Comparison of ENCODE assay signal across 23 mouse cellular contexts in genomic region chr2:171231288-171232050, GRCm38 (mm10).
A peak's percentile ranks its signal among the peaks of the same experiment; 100 is the strongest.
DNase-seq lines count a peak whose midpoint lies in the region; ATAC-seq and TF ChIP-seq lines count a peak whose summit lies in the region.
"Had no signal": no experiment of that assay in that cellular context is flagged by ENCODE, and none has a peak within 500 bp of the region (broad histone marks: within the 10 kb centered on the region; RNA-seq: fewer than 3 reads in every experiment).

No protein-coding gene starts in this region.

- H3K9me3 ChIP-seq in ES-Bruce4 (replicated peaks; ENCODE audit: control insufficient read depth, insufficient read depth, low read length, poor library complexity, severe bottlenecking): peaks cover 8% of the 10 kb centered on the region; the same call in 1 of the 2 replicates
- H3K9me3 ChIP-seq: embryonic facial prominence, embryonic 10.5 days; embryonic facial prominence, embryonic 12.5 days; forebrain, embryonic 10.5 days; forebrain, embryonic 12.5 days had no signal

- peak; percentile 98 for TF ChIP-seq EP300 in ES-Bruce4 (IDR thresholded peaks at IDR 0.05; ENCODE audit: insufficient read depth, low read depth, low read length)

- H3K27me3 ChIP-seq in ES-Bruce4 (ENCODE audit: control insufficient read depth, insufficient read depth, low read length, poor library complexity, severe bottlenecking): no peaks in the 10 kb centered on the region
- H3K27me3 ChIP-seq: embryonic facial prominence, embryonic 12.5 days; forebrain, embryonic 12.5 days; Patski had no signal

- ATAC-seq in erythroid progenitor cell, adult 5-6 weeks (replicated peaks; ENCODE audit: low FRiP score, poor library complexity, severe bottlenecking): no peak
- ATAC-seq: activated CD4-positive, CD25-positive, alpha-beta regulatory T cell, adult 4 months; forebrain, embryonic 14.5 days; forebrain, embryonic 16.5 days; Patski had no signal

- no peak overlapping the region for H3K9ac ChIP-seq in ES-Bruce4 (ENCODE audit: low read depth, poor library complexity, severe bottlenecking)
- H3K9ac ChIP-seq: embryonic facial prominence, embryonic 12.5 days; forebrain, embryonic 12.5 days had no signal

- no peak overlapping the region for H3K4me3 ChIP-seq in ES-Bruce4 (ENCODE audit: low read depth, low read length)
- H3K4me3 ChIP-seq: embryonic facial prominence, embryonic 10.5 days; embryonic facial prominence, embryonic 12.5 days; forebrain, embryonic 10.5 days; forebrain, embryonic 12.5 days had no signal

- TF ChIP-seq POLR2A in ES-Bruce4 (IDR thresholded peaks at IDR 0.05; ENCODE audit: insufficient read depth, low read length): no peak

- peak overlapping the region; percentile 70 for H3K27ac ChIP-seq in ES-Bruce4 (ENCODE audit: insufficient read depth, low read length)
- H3K27ac ChIP-seq: embryonic facial prominence, embryonic 10.5 days; embryonic facial prominence, embryonic 12.5 days; forebrain, embryonic 10.5 days; forebrain, embryonic 12.5 days had no signal

- no peaks in the 10 kb centered on the region for H3K36me3 ChIP-seq in ES-Bruce4 (ENCODE audit: control insufficient read depth, insufficient read depth, low read length, poor library complexity, severe bottlenecking)
- H3K36me3 ChIP-seq: embryonic facial prominence, embryonic 10.5 days; embryonic facial prominence, embryonic 12.5 days; forebrain, embryonic 10.5 days; forebrain, embryonic 12.5 days; G1E had no signal

- no peak for TF ChIP-seq CTCF in ES-Bruce4 (IDR thresholded peaks at IDR 0.05; ENCODE audit: low read depth, low read length)

- peaks cover 5% of the 10 kb centered on the region for H3K4me1 ChIP-seq in ES-Bruce4 (ENCODE audit: control insufficient read depth, insufficient read depth, low read length)
- H3K4me1 ChIP-seq: embryonic facial prominence, embryonic 10.5 days; embryonic facial prominence, embryonic 12.5 days; forebrain, embryonic 12.5 days had no signal

- DNase-seq in ES-CJ7 (ENCODE audit: low read depth, low spot score) (peak; percentile 90), R1 (ENCODE audit: low read depth, low spot score) (peak; percentile 89)
- no peak for DNase-seq in layer of hippocampus, adult 9-10 months (ENCODE audit: low spot score)
- no peak for DNase-seq in adrenal gland, postnatal 4 days (ENCODE audit: low spot score in 2 of 2)
- DNase-seq: adrenal gland, adult 8-10 months; adrenal gland, postnatal 14 days; adrenal gland, postnatal 36 days; cerebellum, adult 11-12 months; cerebellum, adult 2 months; cerebellum, adult 9-10 months; cerebellum, postnatal 10 days; cerebellum, postnatal 25 days had no signal

Comparison
In these comparisons a context has a peak if more than half of its experiments do, and no peak if none do; other contexts are left out.
1. DNase-seq: peak in ES-CJ7 (single experiment) and R1 (single experiment); none in layer of hippocampus, adult 9-10 months (single experiment) and adrenal gland, postnatal 4 days (0 of 2).